Comparison of ENCODE assay signal across 13 mouse cellular contexts in genomic region chr10:60689396-60689795, GRCm38 (mm10). TPM values are rescaled to one million over a fixed set of nuclear protein-coding genes. Genes with fewer than 3 reads are reported as not detected.
A peak's percentile ranks its signal among the peaks of the same experiment; 100 is the strongest.
DNase-seq lines count a peak whose midpoint lies in the region.
"Had no signal": no experiment of that assay in that cellular context is flagged by ENCODE, and none has a peak within 500 bp of the region (broad histone marks: within the 10 kb centered on the region; RNA-seq: fewer than 3 reads in every experiment).

No protein-coding gene starts in this region.

- DNase-seq in heart, adult 11 months: peak; percentile 90
- no peak for DNase-seq in heart, postnatal 14 days
- DNase-seq: adrenal gland, adult 2 months; adrenal gland, adult 8-10 months; adrenal gland, postnatal 10 days; adrenal gland, postnatal 14 days; adrenal gland, postnatal 25 days; adrenal gland, postnatal 36 days; B cell, adult 2 months; cerebellum, adult 11 months; cerebellum, adult 11-12 months; cerebellum, adult 18-20 months; cerebellum, adult 2 months had no signal

- intact Hi-C loops in heart, postnatal 14 days (cut with DNase I): loop anchor here (2.0 to 5.0 kb wide), 2 partner anchors 62 to 385 kb away; no protein-coding TSS in a partner anchor

RNA-seq across cellular contexts. Expression of gene Cdh23, which starts 6.9 kb away (rescaled TPM):
- total RNA-seq in heart, postnatal 14 days (2021): 1 to 10 TPM; 5.1 to 6.0 TPM
